Mouse (Mus musculus) liver, adult 2 months (tissue): ENCODE measurements around the gene Ppp1r14d. TPM values are rescaled to one million over a fixed set of nuclear protein-coding genes. Genes with fewer than 3 reads are reported as not detected.
A peak's percentile ranks its signal among the peaks of the same experiment; 100 is the strongest.

ENCODE experiments used
- DNase-seq: peaks from one replicate; pipeline ENCODE4 v3.0.0-alpha.2; 2011; ENCODE audit warnings: low read depth, low spot score; ENCODE audit errors: extremely low read depth
- H3K27ac ChIP-seq: fragments of 200-500 bp; replicated peaks from 2 replicates; pipeline ENCODE4 v1.5.1; 2012; ENCODE audit warnings: low read depth, mild to moderate bottlenecking, control low read depth, inconsistent platforms, low read length; ENCODE audit not compliant: insufficient read depth
- H3K27me3 ChIP-seq: fragments of 200-500 bp; 2 replicates; pipeline ENCODE4 v1.6.1; 2012; ENCODE audit warnings: mild to moderate bottlenecking, moderate library complexity, low read length, inconsistent platforms; ENCODE audit not compliant: control insufficient read depth, insufficient read depth
- H3K36me3 ChIP-seq: fragments of 200-500 bp; 2 replicates; pipeline ENCODE4 v1.6.1; 2012; ENCODE audit warnings: low read length, inconsistent platforms; ENCODE audit not compliant: control insufficient read depth, insufficient read depth
- H3K4me1 ChIP-seq: fragments of 200-500 bp; 2 replicates; pipeline ENCODE4 v1.6.1; 2011; ENCODE audit warnings: low read length; ENCODE audit not compliant: control insufficient read depth, insufficient read depth
- H3K4me3 ChIP-seq: fragments of 200-500 bp; 2 replicates; pipeline ENCODE4 v1.5.1; 2011; ENCODE audit warnings: low read depth, mild to moderate bottlenecking, control low read depth, low read length, moderate library complexity; ENCODE audit not compliant: insufficient read depth
- H3K79me2 ChIP-seq: fragments of 200-500 bp; 2 replicates; pipeline ENCODE4 v1.6.1; 2012; ENCODE audit warnings: inconsistent platforms, mild to moderate bottlenecking, low read length, moderate library complexity; ENCODE audit not compliant: control insufficient read depth, insufficient read depth
- H3K9ac ChIP-seq: fragments of 200-500 bp; 2 replicates; pipeline ENCODE4 v1.6.1; 2012; ENCODE audit warnings: low read depth, mild to moderate bottlenecking, control low read depth, inconsistent platforms, low read length
- CTCF ChIP-seq: fragments of 200-500 bp; IDR thresholded peaks from 2 replicates; pipeline ENCODE4 v1.5.1; 2011; ENCODE audit warnings: low read depth, low read length, control low read depth
- POLR2A ChIP-seq: fragments of 200-500 bp; IDR thresholded peaks from 2 replicates; pipeline ENCODE4 v1.6.1; 2011; ENCODE audit warnings: low read length, control low read depth; ENCODE audit not compliant: insufficient read depth; ENCODE audit errors: extremely low read depth
- WGBS: fragments of 180-500 bp; shearing (Covaris S2); methylation state at CpG from one replicate; pipeline ENCODE4 v1.1.7; 2018; 5-methylcytosine and 5-hydroxymethylcytosine counted together
- polyA plus RNA-seq: library from polyadenylated mRNA; depleted of rRNA; stranded (reverse); fragments of >200 nt; gene quantifications from 2 replicates; pipeline ENCODE4 v1.2.3, GENCODE M21; 2012; rRNA removed
- total RNA-seq: library from RNA; depleted of rRNA; stranded (reverse); fragments of >200 nt; gene quantifications from 2 replicates; pipeline ENCODE4 v1.2.3, GENCODE M21; 2014; rRNA removed

Ppp1r14d gene
- total and polyA plus RNA-seq, 2 experiments: 0.11 TPM; not detected in 1

- Histone ChIP-seq H3K27ac (no peak overlapping the region), H3K79me2 (no peaks in the 10 kb centered on the region), H3K4me1 (0 out of 2 replicates have a peak, but pooled peaks cover 2% of the 10 kb centered on the region), H3K27me3 (no peaks in the 10 kb centered on the region), H3K36me3 (no peaks in the 10 kb centered on the region), H3K9ac (no peak overlapping the region), H3K4me3 (no peak overlapping the region)
- TF ChIP-seq CTCF: no peak
- 85% methylated on average over 14 of the region's 14 CpGs for WGBS
- no peak for DNase-seq
Measured at GRCm38 (mm10) chr2:119174866-119175265, 54.8 kb downstream of the Ppp1r14d start.

GRCm38 (mm10) chr2:119173991-119174651, 55.6 kb downstream of the Ppp1r14d start, which contains the start of gene Gm14137:
TSS of gene Gm14137 (plus strand) at chr2:119174509.
- Histone ChIP-seq H3K79me2 (no peaks in the 10 kb centered on the region), H3K27ac (0 out of 2 replicates have a peak within 1 kb of the TSS, but pooled peaks have one; percentile 10), H3K36me3 (no peaks in the 10 kb centered on the region), H3K9ac (no peak within 1 kb of the TSS), H3K27me3 (no peaks in the 10 kb centered on the region), H3K4me3 (no peak within 1 kb of the TSS), H3K4me1 (0 out of 2 replicates have a peak, but pooled peaks cover 2% of the 10 kb centered on the region)
- WGBS: 76% methylated on average over 8 of the region's 8 CpGs
- DNase-seq: no peak
- no peak for TF ChIP-seq CTCF

DNA sequence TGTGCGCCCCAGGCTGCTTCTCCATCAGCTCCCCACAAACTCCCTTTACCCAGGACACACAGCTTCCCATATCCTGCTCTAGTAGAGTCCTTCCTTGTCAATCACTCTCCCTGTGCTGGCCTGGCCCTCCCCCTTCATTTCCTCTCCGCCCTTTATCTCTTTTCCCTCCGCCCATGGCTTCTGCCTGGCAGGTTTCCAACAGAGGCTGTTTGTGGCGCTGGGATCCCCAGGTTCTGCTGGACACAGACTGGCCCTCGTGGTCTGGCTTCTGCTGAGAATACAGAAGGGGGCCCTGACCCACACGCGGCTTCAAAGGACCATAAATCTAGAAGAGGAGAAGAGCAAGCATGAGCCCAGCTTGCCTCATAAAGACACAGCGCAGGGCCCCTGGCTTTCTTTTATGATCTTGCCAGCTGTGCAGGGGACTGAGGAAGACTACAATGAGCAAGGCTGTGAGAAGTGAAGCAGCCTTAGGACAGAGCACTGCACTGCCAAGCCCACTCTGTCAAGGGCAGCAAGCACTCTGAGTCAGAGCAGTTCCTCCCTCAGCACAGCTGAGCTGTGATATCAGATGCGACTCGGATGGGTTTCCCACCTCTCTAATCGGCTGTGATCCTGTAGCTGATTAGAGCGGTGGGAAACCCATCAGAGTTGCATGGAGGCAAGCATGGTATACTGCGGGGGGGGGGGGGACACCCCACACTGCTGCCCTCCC, 56.7 kb downstream of the Ppp1r14d start:
- WGBS: 31% methylated on average over 13 of the region's 13 CpGs

DNA sequence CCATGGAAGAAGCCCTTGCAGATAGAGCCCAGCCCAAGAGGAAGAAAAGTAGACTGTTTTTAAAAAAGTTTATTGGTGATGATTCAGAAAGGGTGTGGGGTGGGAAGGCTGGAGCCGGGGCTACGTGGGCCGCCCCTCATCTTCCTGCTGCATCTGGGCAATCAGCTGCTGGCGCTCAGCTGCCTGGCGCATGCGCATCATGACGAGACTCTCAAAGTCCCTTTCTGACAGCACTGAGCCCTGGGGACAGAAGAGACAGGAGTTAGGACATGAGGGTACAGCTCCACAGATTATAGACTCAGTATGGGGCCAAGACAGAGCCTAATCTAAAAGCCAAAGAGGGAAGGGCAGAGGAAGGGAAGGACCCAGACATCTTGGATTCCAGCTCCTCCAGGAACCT, 57.3 kb downstream of the Ppp1r14d start:
- WGBS: 85% methylated on average over 7 of the region's 7 CpGs
- H3K27ac ChIP-seq: peak overlapping the region; percentile 18; the same call in 1 of the 2 replicates

More for the DNA sequence above, 56.7 kb downstream of the Ppp1r14d start:
- no peaks in the 10 kb centered on the region for H3K36me3 ChIP-seq
- H3K27me3 ChIP-seq: no peaks in the 10 kb centered on the region
- 0 out of 2 replicates have a peak, but pooled peaks cover under 1% of the 10 kb centered on the region for H3K79me2 ChIP-seq
- no peak overlapping the region for H3K4me3 ChIP-seq
- TF ChIP-seq CTCF (no peak), POLR2A (no peak)
- peak; percentile 43 for DNase-seq
- H3K4me1 ChIP-seq: peaks cover 4% of the 10 kb centered on the region; the same call in 1 of the 2 replicates
- peak overlapping the region; percentile 18; the same call in 1 of the 2 replicates for H3K27ac ChIP-seq
- 0 out of 2 replicates have a peak overlapping the region, but pooled peaks have one; percentile 14 for H3K9ac ChIP-seq

DNA sequence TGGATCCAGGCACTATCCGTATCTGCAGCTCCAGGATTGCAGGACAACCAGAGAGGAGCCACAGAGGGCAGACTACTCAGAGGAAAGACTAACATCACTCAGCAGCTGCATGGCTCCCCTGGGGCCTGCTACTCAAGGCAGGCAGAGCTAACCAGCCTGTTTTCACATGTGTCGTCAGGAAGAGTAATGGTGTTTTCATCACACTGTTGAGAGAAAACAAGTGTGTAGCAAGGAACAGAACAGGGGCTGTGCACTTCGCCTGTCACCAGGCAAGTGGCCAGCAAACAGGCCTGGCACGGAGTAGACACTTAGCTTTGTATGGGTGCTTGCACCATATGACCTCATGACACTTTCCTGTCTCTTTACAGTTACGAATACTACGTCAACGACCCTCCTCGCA, 58.1 kb downstream of the Ppp1r14d start:
- Histone ChIP-seq H3K27ac (no peak overlapping the region), H3K79me2 (0 out of 2 replicates have a peak, but pooled peaks cover 4% of the 10 kb centered on the region), H3K4me3 (no peak overlapping the region), H3K36me3 (no peaks in the 10 kb centered on the region), H3K9ac (no peak overlapping the region), H3K4me1 (peaks cover 4% of the 10 kb centered on the region), H3K27me3 (no peaks in the 10 kb centered on the region)
- WGBS: 82% methylated on average over 8 of the region's 8 CpGs
- no peak for DNase-seq
- no peak for TF ChIP-seq CTCF

More for the DNA sequence above, 57.3 kb downstream of the Ppp1r14d start:
- Histone ChIP-seq H3K79me2 (0 out of 2 replicates have a peak, but pooled peaks cover 4% of the 10 kb centered on the region), H3K36me3 (no peaks in the 10 kb centered on the region), H3K4me3 (no peak overlapping the region), H3K4me1 (peaks cover 4% of the 10 kb centered on the region; the same call in 1 of the 2 replicates), H3K27me3 (no peaks in the 10 kb centered on the region), H3K9ac (no peak overlapping the region)
- TF ChIP-seq POLR2A (no peak), CTCF (no peak)
- DNase-seq: no peak

GRCm38 (mm10) chr2:119170282-119170681, 59.4 kb downstream of the Ppp1r14d start:
- no peaks in the 10 kb centered on the region for H3K27me3 ChIP-seq
- DNase-seq: no peak
- H3K36me3 ChIP-seq: no peaks in the 10 kb centered on the region
- TF ChIP-seq CTCF (no peak), POLR2A (no peak)
- 96% methylated on average over 2 of the region's 2 CpGs for WGBS
- H3K9ac ChIP-seq: no peak overlapping the region
- peaks cover 5% of the 10 kb centered on the region for H3K4me1 ChIP-seq
- no peak overlapping the region for H3K4me3 ChIP-seq
- H3K27ac ChIP-seq: no peak overlapping the region
- 0 out of 2 replicates have a peak, but pooled peaks cover 4% of the 10 kb centered on the region for H3K79me2 ChIP-seq

Other genes starting within 250 kb of the Ppp1r14d start
- gene Ccdc32, start 200.5 kb downstream of the Ppp1r14d start, total RNA-seq: 5.1 and 5.3 TPM in 2 replicates
- gene Ccdc32, start 200.5 kb downstream of the Ppp1r14d start, polyA plus RNA-seq: 3.0 and 3.1 TPM in 2 replicates
- gene Rpusd2, start 195.1 kb downstream of the Ppp1r14d start, total RNA-seq: 2.3 and 3.8 TPM in 2 replicates
- 2.9 and 3.0 TPM in 2 replicates for gene Rpusd2, start 195.1 kb downstream of the Ppp1r14d start, polyA plus RNA-seq
- 0.28 and 0.67 TPM in 2 replicates for gene Knl1, start 182.8 kb downstream of the Ppp1r14d start, total RNA-seq
- not detected in 2 replicates for gene Knl1, start 182.8 kb downstream of the Ppp1r14d start, polyA plus RNA-seq
- gene Rad51, start 117.1 kb downstream of the Ppp1r14d start, total RNA-seq: 0.65 and 1.5 TPM in 2 replicates
- 0.37 and 0.51 TPM in 2 replicates for gene Rad51, start 117.1 kb downstream of the Ppp1r14d start, polyA plus RNA-seq
- 47.7 and 63.6 TPM in 2 replicates for gene Rmdn3, start 72.9 kb downstream of the Ppp1r14d start, total RNA-seq
- gene Rmdn3, start 72.9 kb downstream of the Ppp1r14d start, polyA plus RNA-seq: 26.4 and 34.9 TPM in 2 replicates
- gene Gchfr, start 62.1 kb downstream of the Ppp1r14d start, total RNA-seq: 275 and 332 TPM in 2 replicates
- gene Gchfr, start 62.1 kb downstream of the Ppp1r14d start, polyA plus RNA-seq: 597 and 710 TPM in 2 replicates
- gene Gm14137, start 55.4 kb downstream of the Ppp1r14d start, total RNA-seq: not detected in 2 replicates
- not detected in 2 replicates for gene Gm14137, start 55.4 kb downstream of the Ppp1r14d start, polyA plus RNA-seq
- gene Zfyve19, start 21.3 kb downstream of the Ppp1r14d start, total RNA-seq: 15.9 and 20.5 TPM in 2 replicates
- 27.2 and 28.8 TPM in 2 replicates for gene Zfyve19, start 21.3 kb downstream of the Ppp1r14d start, polyA plus RNA-seq
- 1.8 and 3.6 TPM in 2 replicates for gene Dnajc17, start 21.1 kb downstream of the Ppp1r14d start, total RNA-seq
- 1.5 and 2.6 TPM in 2 replicates for gene Dnajc17, start 21.1 kb downstream of the Ppp1r14d start, polyA plus RNA-seq
- gene Spint1, start 7.5 kb upstream of the Ppp1r14d start, total RNA-seq: 0.28 and 0.54 TPM in 2 replicates
- 0.23 and 0.34 TPM in 2 replicates for gene Spint1, start 7.5 kb upstream of the Ppp1r14d start, polyA plus RNA-seq
- gene Rhov, start 41.4 kb upstream of the Ppp1r14d start, total RNA-seq: not detected in 2 replicates
- not detected in 2 replicates for gene Rhov, start 41.4 kb upstream of the Ppp1r14d start, polyA plus RNA-seq
- 4.4 and 7.5 TPM in 2 replicates for gene Vps18, start 58.8 kb upstream of the Ppp1r14d start, total RNA-seq
- gene Vps18, start 58.8 kb upstream of the Ppp1r14d start, polyA plus RNA-seq: 13.4 and 14.8 TPM in 2 replicates
- gene Dll4, start 95.9 kb upstream of the Ppp1r14d start, total RNA-seq: 3.0 and 5.2 TPM in 2 replicates
- gene Dll4, start 95.9 kb upstream of the Ppp1r14d start, polyA plus RNA-seq: 3.1 and 4.1 TPM in 2 replicates
- 3.2 and 5.5 TPM in 2 replicates for gene Chac1, start 121.3 kb upstream of the Ppp1r14d start, total RNA-seq
- gene Chac1, start 121.3 kb upstream of the Ppp1r14d start, polyA plus RNA-seq: 4.1 and 6.1 TPM in 2 replicates
- 8.7 and 9.9 TPM in 2 replicates for gene Ino80, start 247.8 kb upstream of the Ppp1r14d start, total RNA-seq
- gene Ino80, start 247.8 kb upstream of the Ppp1r14d start, polyA plus RNA-seq: 2.8 and 3.7 TPM in 2 replicates